Mouse (Mus musculus) stomach, embryonic 15.5 days (tissue): ENCODE results near the gene Rhox11. TPM values are rescaled to one million over a fixed set of nuclear protein-coding genes. Genes with fewer than 3 reads are reported as not detected.
"Not testable (repeated sequence)": the region's sequence is repeated elsewhere in the genome, so short reads cannot be mapped to it uniquely, and the experiment has no call there.

Experiments
- ATAC-seq: fragments of 200-750 bp; cut with Nextera tagmentation; 2 replicates; pipeline ENCODE4 v1.8.0; 2017; ENCODE audit warnings: low read depth, moderate number of reproducible peaks, moderate TSS enrichment; ENCODE audit not compliant: insufficient read depth, low FRiP score
- H3K27ac ChIP-seq: fragments of 300-500 bp; sonication (generic); 2 replicates; pipeline ENCODE4 v1.5.1; 2015; ENCODE audit warnings: mild to moderate bottlenecking, inconsistent platforms
- H3K27me3 ChIP-seq: fragments of 300-500 bp; sonication (generic); replicated peaks from 2 replicates; pipeline ENCODE4 v1.6.1; 2015; ENCODE audit warnings: inconsistent platforms
- H3K36me3 ChIP-seq: fragments of 300-500 bp; sonication (generic); 2 replicates; pipeline ENCODE4 v1.6.1; 2015; ENCODE audit warnings: inconsistent platforms
- H3K4me1 ChIP-seq: fragments of 300-500 bp; sonication (generic); 2 replicates; pipeline ENCODE4 v1.6.1; 2015; ENCODE audit warnings: inconsistent platforms
- H3K4me2 ChIP-seq: fragments of 300-500 bp; sonication (generic); 2 replicates; pipeline ENCODE4 v1.6.1; 2015; ENCODE audit warnings: mild to moderate bottlenecking, inconsistent platforms
- H3K4me3 ChIP-seq: fragments of 300-500 bp; sonication (generic); replicated peaks from 2 replicates; pipeline ENCODE4 v1.5.1; 2015; ENCODE audit warnings: inconsistent platforms
- H3K9ac ChIP-seq: fragments of 300-500 bp; sonication (generic); 2 replicates; pipeline ENCODE4 v1.6.1; 2015; ENCODE audit warnings: inconsistent platforms
- H3K9me3 ChIP-seq: fragments of 300-500 bp; sonication (generic); 2 replicates; pipeline ENCODE4 v1.6.1; 2016; ENCODE audit warnings: inconsistent platforms
- WGBS: fragments of 180-500 bp; shearing (Covaris S2); methylation state at CpG from one replicate; pipeline ENCODE4 v1.1.7; 2015; 5-methylcytosine and 5-hydroxymethylcytosine counted together
- polyA plus RNA-seq: library from polyadenylated mRNA; unstranded; fragments of >200 nt; fragmentation: Nextera tagmentation; extraction: Ambion mirVana; gene quantifications from 2 replicates; pipeline ENCODE4 v1.2.1, GENCODE M21; 2015

The Rhox11 gene
- polyA plus RNA-seq = not detected in 2 replicates

DNA sequence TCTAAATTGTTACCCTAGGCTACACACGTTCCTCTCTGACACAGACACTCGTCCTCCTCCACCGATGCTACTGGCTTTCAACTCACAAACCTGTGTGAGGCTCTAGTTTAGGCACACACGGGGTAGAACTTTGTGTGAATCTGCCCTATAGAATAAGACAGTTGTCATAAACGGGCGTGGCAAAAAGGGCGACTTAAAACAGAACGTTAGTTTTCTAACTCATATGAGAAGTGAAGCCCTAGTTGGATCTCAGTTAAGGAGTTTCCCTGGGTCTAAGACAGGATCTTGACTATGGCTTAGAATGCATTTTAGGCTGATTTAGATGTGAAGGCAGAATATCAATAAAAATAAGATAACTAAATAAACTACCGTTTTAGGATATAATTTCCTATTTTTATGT is at the start of gene Rhox11:
Gene Rhox11, minus strand, starts transcription at position 101 of the 400 bp plus-strand sequence.
- no peak within 1 kb of the TSS for H3K9ac ChIP-seq
- no peak within 1 kb of the TSS for H3K4me2 ChIP-seq
- no peaks in the 10 kb centered on the region for H3K27me3 ChIP-seq
- no peak within 1 kb of the TSS for H3K4me3 ChIP-seq
- H3K27ac ChIP-seq = no peak within 1 kb of the TSS
- ATAC-seq = no peak
- H3K9me3 ChIP-seq = no peaks in the 10 kb centered on the region
- H3K4me1 ChIP-seq = no peaks in the 10 kb centered on the region
- H3K36me3 ChIP-seq = no peaks in the 10 kb centered on the region
- 86% methylated on average over 9 of the region's 9 CpGs for WGBS

DNA sequence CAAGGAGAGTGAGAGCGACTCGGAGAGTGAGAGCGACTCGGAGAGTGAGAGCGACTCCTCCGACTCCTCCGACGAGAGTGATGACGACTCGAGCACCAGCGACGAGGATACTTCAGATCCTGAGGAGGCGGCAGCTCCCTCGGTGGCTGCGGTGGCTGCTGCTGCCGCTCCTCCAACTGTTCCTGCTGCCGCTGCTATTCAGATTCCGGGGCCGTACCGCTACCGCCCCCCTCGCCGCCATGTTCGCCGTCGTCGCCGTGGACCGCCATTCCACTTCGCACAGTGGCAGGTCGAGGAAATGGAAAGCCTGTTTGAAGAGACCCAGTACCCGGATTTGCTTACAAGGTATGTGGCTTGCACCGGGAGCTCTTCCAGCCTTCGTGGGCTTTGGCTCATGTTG is 36.5 kb upstream of the Rhox11 start:
- Histone ChIP-seq H3K27ac (no peak overlapping the region), H3K9me3 (no peaks in the 10 kb centered on the region), H3K4me3 (no peak overlapping the region), H3K4me2 (no peak overlapping the region), H3K4me1 (no peaks in the 10 kb centered on the region), H3K27me3 (no peaks in the 10 kb centered on the region), H3K9ac (no peak overlapping the region), H3K36me3 (no peaks in the 10 kb centered on the region)
- ATAC-seq = no peak
- WGBS = 86% methylated on average over 34 of the region's 34 CpGs

DNA sequence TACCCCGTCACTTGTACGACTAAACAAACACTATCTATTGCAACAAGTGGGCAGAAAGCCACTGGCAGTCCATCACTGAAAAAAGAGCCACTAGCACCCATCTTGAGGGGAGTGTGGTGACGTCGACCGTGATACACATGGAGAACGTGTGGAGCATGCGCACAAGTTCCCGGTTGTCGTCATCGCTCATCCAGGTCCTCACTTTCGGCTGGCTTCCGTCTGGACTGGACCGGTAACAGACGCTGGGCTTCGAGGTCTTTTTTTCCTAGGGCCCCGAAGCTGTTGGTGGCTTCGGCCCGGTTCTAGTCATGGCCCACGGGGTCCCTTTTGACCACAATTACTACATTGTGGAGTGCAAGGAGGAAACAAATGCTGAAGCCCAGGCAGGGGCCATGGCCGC is 36.0 kb upstream of the Rhox11 start, which contains the start of gene Rhox13:
Gene Rhox13, plus strand, starts transcription at position 238 of the 400 bp plus-strand sequence.
- H3K27ac ChIP-seq = no peak within 1 kb of the TSS
- H3K9ac ChIP-seq = no peak within 1 kb of the TSS
- no peak within 1 kb of the TSS for H3K4me2 ChIP-seq
- no peak for ATAC-seq
- H3K9me3 ChIP-seq = no peaks in the 10 kb centered on the region
- H3K4me3 ChIP-seq = no peak within 1 kb of the TSS
- H3K27me3 ChIP-seq = no peaks in the 10 kb centered on the region
- WGBS = 91% methylated on average over 20 of the region's 20 CpGs
- H3K4me1 ChIP-seq = no peaks in the 10 kb centered on the region
- H3K36me3 ChIP-seq = no peaks in the 10 kb centered on the region

DNA sequence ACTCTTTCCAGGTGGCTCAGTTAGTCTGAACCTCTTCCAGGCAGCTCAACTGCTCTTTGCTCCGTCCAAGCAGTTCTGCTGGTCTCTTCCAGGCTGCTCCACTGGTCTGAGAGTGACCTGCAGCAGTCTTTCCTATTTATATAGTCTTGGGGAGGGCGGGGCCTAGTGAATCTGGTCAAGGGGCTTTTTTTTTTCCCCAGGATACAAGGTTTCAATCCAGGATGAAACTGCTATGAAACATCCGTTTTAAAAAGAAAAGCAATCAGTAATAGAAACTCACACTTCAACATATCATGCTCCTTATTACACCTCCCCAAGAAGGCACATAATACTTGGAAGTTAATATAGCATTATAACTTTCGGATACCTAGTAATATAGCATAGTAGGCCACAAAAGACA is 25.9 kb upstream of the Rhox11 start, which contains the start of gene Rhox12:
Gene Rhox12, minus strand, starts transcription at position 101 of the 400 bp plus-strand sequence.
- Histone ChIP-seq H3K9ac (no peak within 1 kb of the TSS), H3K9me3 (no peaks in the 10 kb centered on the region), H3K36me3 (no peaks in the 10 kb centered on the region), H3K4me1 (no peaks in the 10 kb centered on the region), H3K27ac (no peak within 1 kb of the TSS), H3K4me3 (no peak within 1 kb of the TSS), H3K27me3 (no peaks in the 10 kb centered on the region), H3K4me2 (no peak within 1 kb of the TSS)
- no peak for ATAC-seq
- WGBS = 69% methylated on average over 4 of the region's 4 CpGs

DNA sequence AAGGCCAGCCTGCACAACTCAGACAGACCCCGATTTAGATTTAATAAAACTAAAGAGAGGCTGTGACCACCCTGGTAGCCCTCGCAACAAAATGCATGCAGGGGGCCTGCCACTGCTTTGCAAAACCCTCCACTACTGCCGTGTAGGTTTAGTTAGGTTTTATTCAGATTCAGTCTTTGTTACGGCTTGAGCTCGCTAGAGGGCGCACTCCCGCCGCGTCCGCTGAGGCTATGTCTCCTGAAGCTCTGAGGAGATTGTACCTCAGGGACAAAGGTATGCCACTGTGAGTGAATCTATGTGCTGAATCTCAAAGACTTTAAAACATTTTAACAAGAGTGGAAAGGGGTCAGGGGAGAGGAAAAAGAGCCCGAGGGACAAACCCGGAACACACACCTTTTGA is 715 bp downstream of the Rhox11 start:
- H3K36me3 ChIP-seq = no peaks in the 10 kb centered on the region
- 25% methylated on average over 12 of the region's 12 CpGs for WGBS
- H3K27me3 ChIP-seq = no peaks in the 10 kb centered on the region
- no peak overlapping the region for H3K4me3 ChIP-seq
- no peak for ATAC-seq
- no peak overlapping the region for H3K9ac ChIP-seq
- H3K4me1 ChIP-seq = no peaks in the 10 kb centered on the region
- no peaks in the 10 kb centered on the region for H3K9me3 ChIP-seq
- no peak overlapping the region for H3K27ac ChIP-seq
- H3K4me2 ChIP-seq = no peak overlapping the region

DNA sequence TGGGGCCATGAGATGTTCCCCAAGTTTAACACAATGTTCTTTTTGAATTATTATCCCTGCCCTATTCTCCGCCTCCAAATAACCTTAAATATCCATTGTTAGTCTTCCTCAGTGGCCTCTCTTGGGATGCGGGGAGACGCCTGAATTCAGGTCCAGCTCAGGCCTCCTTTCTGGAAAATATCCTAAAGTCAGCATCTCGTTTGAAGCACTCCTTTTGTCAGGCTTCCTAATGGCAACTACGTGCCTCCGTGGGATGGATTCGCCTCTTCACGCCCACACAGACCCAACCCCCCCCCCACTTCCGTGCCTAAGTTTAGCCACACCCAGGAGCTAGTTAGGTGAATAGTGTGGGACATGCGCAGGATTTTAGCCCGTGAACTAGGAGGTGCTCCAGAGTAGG is 18.8 kb downstream of the Rhox11 start, which contains the start of gene Rhox10:
Gene Rhox10, plus strand, starts transcription at position 301 of the 400 bp plus-strand sequence.
- no peak for ATAC-seq
- WGBS = 88% methylated on average over 11 of the region's 11 CpGs
- Histone ChIP-seq H3K27me3 (no peaks in the 10 kb centered on the region), H3K27ac (no peak within 1 kb of the TSS), H3K4me2 (no peak within 1 kb of the TSS), H3K36me3 (no peaks in the 10 kb centered on the region), H3K9me3 (no peaks in the 10 kb centered on the region), H3K9ac (no peak within 1 kb of the TSS), H3K4me1 (no peaks in the 10 kb centered on the region), H3K4me3 (no peak within 1 kb of the TSS)

DNA sequence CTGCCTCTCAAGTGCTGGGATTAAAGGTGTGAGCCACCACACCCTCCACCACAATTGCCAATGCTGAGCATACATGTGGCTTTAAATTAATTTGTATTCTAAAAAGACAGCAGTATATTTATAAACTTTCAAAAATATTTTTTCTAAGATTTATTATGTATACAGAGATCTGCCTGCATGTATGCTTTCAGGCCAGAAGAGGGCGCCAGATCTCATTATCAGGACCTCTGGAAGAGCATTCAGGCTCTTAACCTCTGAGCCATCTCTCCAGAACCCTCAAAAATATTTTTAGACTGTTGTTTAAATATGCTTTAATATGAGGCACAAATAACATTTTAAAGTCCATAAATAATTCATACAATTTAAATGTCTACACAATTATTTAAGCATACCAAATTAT is 23.4 kb downstream of the Rhox11 start:
- no peaks in the 10 kb centered on the region for H3K27me3 ChIP-seq
- H3K4me1 ChIP-seq = no peaks in the 10 kb centered on the region
- ATAC-seq = no peak
- H3K27ac ChIP-seq = no peak overlapping the region
- no peaks in the 10 kb centered on the region for H3K9me3 ChIP-seq
- no peak overlapping the region for H3K4me2 ChIP-seq
- H3K36me3 ChIP-seq = no peaks in the 10 kb centered on the region
- WGBS = 0% methylated on average over 1 of the region's 1 CpGs
- H3K9ac ChIP-seq = no peak overlapping the region
- no peak overlapping the region for H3K4me3 ChIP-seq

DNA sequence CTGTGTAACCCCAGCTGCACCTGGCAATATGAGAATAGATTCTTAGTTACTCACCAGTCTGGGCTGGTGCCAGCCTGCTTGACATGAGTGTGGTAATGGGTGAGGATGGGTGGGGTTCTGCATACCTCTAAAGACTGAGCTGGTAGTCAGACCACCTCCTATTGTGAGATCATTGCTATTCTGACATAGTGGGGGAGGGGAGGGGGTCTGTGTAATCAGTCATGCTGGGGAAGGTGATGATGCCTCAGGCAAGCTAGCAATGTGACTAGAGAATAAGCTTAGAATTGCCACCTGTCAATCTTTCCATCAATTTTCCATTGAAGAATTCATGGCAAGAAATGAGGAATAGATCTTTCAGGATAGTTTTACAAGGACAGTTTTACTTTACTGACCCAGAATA is 41.9 kb downstream of the Rhox11 start, which contains the start of gene Btg1-ps2:
Gene Btg1-ps2, minus strand, starts transcription at position 101 of the 400 bp plus-strand sequence.
- H3K9me3 ChIP-seq, H3K4me1 ChIP-seq, H3K27me3 ChIP-seq, H3K27ac ChIP-seq, H3K9ac ChIP-seq, H3K4me2 ChIP-seq, H3K36me3 ChIP-seq, ATAC-seq, H3K4me3 ChIP-seq: not testable (repeated sequence)

DNA sequence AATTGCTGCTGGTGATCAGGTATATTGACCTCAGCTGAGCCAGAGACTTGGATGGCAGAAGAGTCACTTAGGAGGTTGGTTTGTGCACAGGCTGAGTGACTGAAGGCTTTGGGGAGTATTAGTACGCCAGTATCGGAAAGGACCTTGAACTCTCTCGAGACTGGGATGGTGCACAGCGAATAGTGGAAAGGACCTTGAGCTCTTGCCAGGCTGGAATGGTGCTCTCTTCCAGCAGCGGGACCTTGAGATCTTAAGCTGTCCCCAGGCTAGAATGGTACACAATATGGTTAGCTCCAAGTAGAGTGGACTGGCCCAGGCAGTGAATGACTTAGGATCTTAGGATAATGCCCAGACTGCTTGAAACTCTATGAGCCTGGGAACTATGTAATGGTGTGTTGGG is 45.3 kb downstream of the Rhox11 start:
- Histone ChIP-seq H3K27ac (no peak overlapping the region), H3K9ac (no peak overlapping the region), H3K9me3 (no peaks in the 10 kb centered on the region), H3K36me3 (no peaks in the 10 kb centered on the region), H3K4me3 (no peak overlapping the region), H3K4me2 (no peak overlapping the region), H3K4me1 (no peaks in the 10 kb centered on the region), H3K27me3 (no peaks in the 10 kb centered on the region)
- WGBS = 92% methylated on average over 5 of the region's 5 CpGs
- ATAC-seq = no peak

DNA sequence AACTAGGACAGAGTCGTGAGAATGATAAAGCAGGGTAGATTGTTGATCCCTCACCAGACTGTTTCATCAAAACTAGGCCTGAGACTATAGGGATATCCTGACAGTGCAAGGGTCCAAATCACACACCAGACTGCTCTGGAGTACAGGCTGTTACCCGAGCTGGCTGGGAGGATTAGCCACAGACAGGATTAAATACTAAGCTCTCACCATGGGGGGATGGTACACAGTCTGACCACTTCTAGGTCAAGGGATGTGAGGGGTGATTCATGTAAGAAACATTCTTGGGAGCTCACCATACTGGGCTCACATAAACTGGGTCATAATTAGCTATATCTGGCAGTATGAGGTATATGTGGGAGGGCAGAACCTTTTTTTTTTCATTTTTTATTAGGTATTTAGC is 51.1 kb downstream of the Rhox11 start:
- Histone ChIP-seq H3K4me3 (no peak overlapping the region), H3K36me3 (no peaks in the 10 kb centered on the region), H3K9me3 (no peaks in the 10 kb centered on the region), H3K27ac (no peak overlapping the region), H3K4me1 (no peaks in the 10 kb centered on the region), H3K9ac (no peak overlapping the region), H3K27me3 (no peaks in the 10 kb centered on the region), H3K4me2 (no peak overlapping the region)
- 61% methylated on average over 2 of the region's 2 CpGs for WGBS
- ATAC-seq = no peak

Other genes with a start within 250 kb of the Rhox11 start
- not detected in 2 replicates for gene Rhox8, start 206.2 kb downstream of the Rhox11 start, polyA plus RNA-seq
- not detected in 2 replicates for gene Rhox7b, start 187.9 kb downstream of the Rhox11 start, polyA plus RNA-seq
- gene Rhox9, start 183.4 kb downstream of the Rhox11 start, polyA plus RNA-seq = not detected in 2 replicates
- not detected in 2 replicates for gene Btg1-ps1, start 66.3 kb downstream of the Rhox11 start, polyA plus RNA-seq
- not detected in 2 replicates for gene Btg1-ps2, start 42.0 kb downstream of the Rhox11 start, polyA plus RNA-seq
- gene Rhox10, start 18.7 kb downstream of the Rhox11 start, polyA plus RNA-seq = not detected in 2 replicates
- not detected in 2 replicates for gene Rhox12, start 25.8 kb upstream of the Rhox11 start, polyA plus RNA-seq
- not detected in 2 replicates for gene Rhox13, start 36.1 kb upstream of the Rhox11 start, polyA plus RNA-seq
- gene Zbtb33, start 104.7 kb upstream of the Rhox11 start, polyA plus RNA-seq = 3.6 and 3.9 TPM in 2 replicates
- gene Tmem255a, start 167.3 kb upstream of the Rhox11 start, polyA plus RNA-seq = 31.8 and 34.5 TPM in 2 replicates
- gene Atp1b4, start 231.0 kb upstream of the Rhox11 start, polyA plus RNA-seq = 0.15 and 0.41 TPM in 2 replicates